Mouse (Mus musculus): Measurements from ENCODE around the gene Ddx19a.
"Not testable (repeated sequence)": the region's sequence is repeated elsewhere in the genome, so short reads cannot be mapped to it uniquely, and the experiment has no call there.

Gene Ddx19a

GRCm38 (mm10) chr8:110933272-110933671 lies 64.3 kb downstream of the Ddx19a start:
- no peak for DNase-seq (ENCODE audit: low read depth)

DNA sequence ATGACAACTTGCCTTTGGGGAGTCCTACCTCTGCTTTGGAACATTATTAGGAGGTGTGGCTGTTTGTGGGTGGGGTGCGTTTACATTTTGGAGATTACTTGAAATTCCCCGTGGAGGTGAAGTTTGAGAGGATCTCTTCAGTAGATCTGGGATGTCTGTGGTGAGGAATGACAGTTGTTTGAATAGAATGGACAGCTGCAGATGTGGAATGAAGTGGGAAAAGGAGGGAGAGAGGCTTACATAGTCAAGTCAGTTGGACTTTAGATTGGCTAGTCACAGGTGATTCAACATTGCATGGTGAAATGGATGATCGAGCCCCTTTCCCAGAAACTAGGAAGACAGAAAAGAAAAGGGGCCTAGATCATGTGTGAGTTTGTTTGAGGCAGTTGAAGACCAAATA lies 65.2 kb downstream of the Ddx19a start:
- DNase-seq (ENCODE audit: low read depth): no peak

GRCm38 (mm10) chr8:110931176-110931939 lies 66.2 kb downstream of the Ddx19a start:
- no peak for DNase-seq (ENCODE audit: low read depth)

- not testable (repeated sequence) for DNase-seq (ENCODE audit: low read depth)
Measured at GRCm38 (mm10) chr8:110929672-110930071, 67.9 kb downstream of the Ddx19a start.

- peak; percentile 66 for DNase-seq (ENCODE audit: low read depth)
Measured at GRCm38 (mm10) chr8:110929066-110929465, 68.5 kb downstream of the Ddx19a start.

- DNase-seq (ENCODE audit: low read depth): no peak
Measured at GRCm38 (mm10) chr8:110928435-110928834, 69.2 kb downstream of the Ddx19a start.

DNA sequence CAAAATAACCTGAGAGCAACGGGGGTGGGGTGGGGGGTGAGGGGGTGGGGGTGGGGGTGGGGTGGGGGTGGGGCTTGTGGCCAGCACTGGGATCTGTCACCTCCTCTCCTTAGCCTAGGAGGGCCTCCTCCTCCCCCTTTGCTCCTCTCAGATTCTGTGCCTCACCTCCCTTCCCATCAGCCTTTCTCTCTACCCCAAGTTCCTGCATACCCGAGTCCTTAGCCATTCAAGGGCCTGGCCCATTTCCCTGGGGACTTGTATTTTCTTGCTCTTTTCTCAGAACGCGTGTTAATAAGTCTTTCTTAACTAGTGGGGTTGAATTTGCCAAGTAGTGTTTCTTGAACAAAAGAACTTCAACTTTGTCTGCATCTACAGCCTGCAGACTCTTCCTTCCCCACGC lies 70.9 kb downstream of the Ddx19a start:
- no peak for DNase-seq (ENCODE audit: low read depth)

- no peak for DNase-seq (ENCODE audit: low read depth)
Measured at GRCm38 (mm10) chr8:110925691-110926140, 71.9 kb downstream of the Ddx19a start.
